Mouse (Mus musculus): ENCODE data around the gene Gps2.

- TF ChIP-seq POLR2A (IDR thresholded peaks at IDR 0.05; ENCODE audit: borderline replicate concordance, low read depth, low read length) (no peak), CTCF (IDR thresholded peaks at IDR 0.05; ENCODE audit: low read depth, low read length) (no peak)
These were observed 4.4 kb downstream of the Gps2 start for GRCm38 (mm10) chr11:69918118-69918517.
